Mouse (Mus musculus): Measurements from ENCODE around the gene Usp29. TPM values are rescaled to one million over a fixed set of nuclear protein-coding genes. Genes with fewer than 3 reads are reported as not detected.
"Not testable (repeated sequence)": the region's sequence is repeated elsewhere in the genome, so short reads cannot be mapped to it uniquely, and the experiment has no call there.

Gene Usp29
- polyA plus RNA-seq, 1 experiment from 2014 or later, result 11.3 TPM

GRCm38 (mm10) chr7:6883376-6884147 is 153.2 kb downstream of the Usp29 start:
- Histone ChIP-seq H3K36me3 (no peaks in the 10 kb centered on the region), H3K27ac (no peak overlapping the region), H3K4me1 (no peaks in the 10 kb centered on the region), H3K4me2 (no peak overlapping the region), H3K4me3 (no peak overlapping the region), H3K27me3 (no peaks in the 10 kb centered on the region), H3K9me3 (no peaks in the 10 kb centered on the region), H3K9ac (no peak overlapping the region)
- no peak for ATAC-seq (ENCODE audit: insufficient number of reproducible peaks, insufficient read depth, low FRiP score, low TSS enrichment, low read depth)
- 78% methylated on average over 8 of the region's 8 CpGs for WGBS

GRCm38 (mm10) chr7:6885416-6885815 is 155.0 kb downstream of the Usp29 start:
- Histone ChIP-seq H3K36me3 (no peaks in the 10 kb centered on the region), H3K4me3 (no peak overlapping the region), H3K9ac (no peak overlapping the region), H3K9me3 (no peaks in the 10 kb centered on the region), H3K27me3 (no peaks in the 10 kb centered on the region), H3K27ac (no peak overlapping the region), H3K4me2 (no peak overlapping the region), H3K4me1 (no peaks in the 10 kb centered on the region)
- 74% methylated on average over 7 of the region's 7 CpGs for WGBS
- no peak for ATAC-seq (ENCODE audit: insufficient number of reproducible peaks, insufficient read depth, low FRiP score, low TSS enrichment, low read depth)

GRCm38 (mm10) chr7:6886896-6887295 is 156.5 kb downstream of the Usp29 start:
- no peaks in the 10 kb centered on the region for H3K9me3 ChIP-seq
- no peak overlapping the region for H3K9ac ChIP-seq
- ATAC-seq (ENCODE audit: insufficient number of reproducible peaks, insufficient read depth, low FRiP score, low TSS enrichment, low read depth), result no peak
- 80% methylated on average over 1 of the region's 1 CpGs for WGBS
- H3K4me3 ChIP-seq, result no peak overlapping the region
- no peak overlapping the region for H3K27ac ChIP-seq
- no peaks in the 10 kb centered on the region for H3K36me3 ChIP-seq
- H3K4me2 ChIP-seq, result no peak overlapping the region
- no peaks in the 10 kb centered on the region for H3K4me1 ChIP-seq
- H3K27me3 ChIP-seq, result no peaks in the 10 kb centered on the region

GRCm38 (mm10) chr7:6889871-6890270 is 159.5 kb downstream of the Usp29 start:
- Histone ChIP-seq H3K4me2 (no peak overlapping the region), H3K27ac (no peak overlapping the region), H3K27me3 (no peaks in the 10 kb centered on the region), H3K4me1 (no peaks in the 10 kb centered on the region), H3K36me3 (no peaks in the 10 kb centered on the region), H3K9ac (no peak overlapping the region), H3K9me3 (no peaks in the 10 kb centered on the region), H3K4me3 (no peak overlapping the region)
- WGBS, result 93% methylated on average over 5 of the region's 5 CpGs
- ATAC-seq (ENCODE audit: insufficient number of reproducible peaks, insufficient read depth, low FRiP score, low TSS enrichment, low read depth), result no peak

GRCm38 (mm10) chr7:6891206-6891605 is 160.8 kb downstream of the Usp29 start:
- H3K27ac ChIP-seq, result no peak overlapping the region
- no peaks in the 10 kb centered on the region for H3K9me3 ChIP-seq
- no peaks in the 10 kb centered on the region for H3K4me1 ChIP-seq
- H3K4me2 ChIP-seq, result no peak overlapping the region
- H3K4me3 ChIP-seq, result no peak overlapping the region
- no peak for ATAC-seq (ENCODE audit: insufficient number of reproducible peaks, insufficient read depth, low FRiP score, low TSS enrichment, low read depth)
- no peaks in the 10 kb centered on the region for H3K27me3 ChIP-seq
- H3K36me3 ChIP-seq, result no peaks in the 10 kb centered on the region
- no peak overlapping the region for H3K9ac ChIP-seq
- WGBS, result 68% methylated on average over 3 of the region's 3 CpGs

- not testable (repeated sequence) for H3K4me3 ChIP-seq; H3K9ac ChIP-seq; H3K27ac ChIP-seq; H3K9me3 ChIP-seq; H3K36me3 ChIP-seq; H3K4me2 ChIP-seq; H3K27me3 ChIP-seq; ATAC-seq (ENCODE audit: insufficient number of reproducible peaks, insufficient read depth, low FRiP score, low TSS enrichment, low read depth); H3K4me1 ChIP-seq
- WGBS, result 73% methylated on average over 4 of the region's 4 CpGs
Measured at GRCm38 (mm10) chr7:6897021-6897420, 166.6 kb downstream of the Usp29 start.

- no peaks in the 10 kb centered on the region for H3K27me3 ChIP-seq
- no peaks in the 10 kb centered on the region for H3K9me3 ChIP-seq
- H3K4me1 ChIP-seq, result peaks cover 5% of the 10 kb centered on the region
- no peak overlapping the region for H3K27ac ChIP-seq
- no peak overlapping the region for H3K4me3 ChIP-seq
- WGBS, result 94% methylated on average over 7 of the region's 7 CpGs
- ATAC-seq (ENCODE audit: insufficient number of reproducible peaks, insufficient read depth, low FRiP score, low TSS enrichment, low read depth), result no peak
- no peaks in the 10 kb centered on the region for H3K36me3 ChIP-seq
- no peak overlapping the region for H3K9ac ChIP-seq
- no peak overlapping the region for H3K4me2 ChIP-seq
Measured at GRCm38 (mm10) chr7:6900672-6901071, 170.3 kb downstream of the Usp29 start.

- Histone ChIP-seq H3K4me2 (peak overlapping the region; percentile 16; the same call in 1 of the 2 replicates), H3K27ac (peak overlapping the region; percentile 94), H3K27me3 (no peaks in the 10 kb centered on the region), H3K36me3 (no peaks in the 10 kb centered on the region), H3K9me3 (no peaks in the 10 kb centered on the region), H3K9ac (no peak overlapping the region), H3K4me3 (no peak overlapping the region), H3K4me1 (peaks cover 5% of the 10 kb centered on the region)
- WGBS, result 23% methylated on average over 8 of the region's 8 CpGs
- ATAC-seq (ENCODE audit: insufficient number of reproducible peaks, insufficient read depth, low FRiP score, low TSS enrichment, low read depth), result peak; percentile 84
Measured at GRCm38 (mm10) chr7:6903489-6903888, 173.1 kb downstream of the Usp29 start.

- no peak overlapping the region for H3K4me3 ChIP-seq
- H3K36me3 ChIP-seq, result no peaks in the 10 kb centered on the region
- no peaks in the 10 kb centered on the region for H3K9me3 ChIP-seq
- H3K4me1 ChIP-seq, result peaks cover 41% of the 10 kb centered on the region
- H3K9ac ChIP-seq, result no peak overlapping the region
- ATAC-seq (ENCODE audit: insufficient number of reproducible peaks, insufficient read depth, low FRiP score, low TSS enrichment, low read depth), result no peak
- H3K4me2 ChIP-seq, result no peak overlapping the region
- H3K27ac ChIP-seq, result peak overlapping the region; percentile 83
- no peaks in the 10 kb centered on the region for H3K27me3 ChIP-seq
- 36% methylated on average over 7 of the region's 7 CpGs for WGBS
Measured at GRCm38 (mm10) chr7:6910527-6910926, 180.1 kb downstream of the Usp29 start.

GRCm38 (mm10) chr7:6911731-6912130 is 181.4 kb downstream of the Usp29 start:
- Histone ChIP-seq H3K9me3 (no peaks in the 10 kb centered on the region), H3K27ac (peak overlapping the region; percentile 83), H3K27me3 (no peaks in the 10 kb centered on the region), H3K4me1 (peaks cover 41% of the 10 kb centered on the region), H3K36me3 (no peaks in the 10 kb centered on the region), H3K4me3 (no peak overlapping the region), H3K4me2 (no peak overlapping the region), H3K9ac (no peak overlapping the region)
- 79% methylated on average over 5 of the region's 5 CpGs for WGBS
- no peak for ATAC-seq (ENCODE audit: insufficient number of reproducible peaks, insufficient read depth, low FRiP score, low TSS enrichment, low read depth)

GRCm38 (mm10) chr7:6913439-6914380 is 183.3 kb downstream of the Usp29 start:
- H3K9me3 ChIP-seq, result no peaks in the 10 kb centered on the region
- ATAC-seq (ENCODE audit: insufficient number of reproducible peaks, insufficient read depth, low FRiP score, low TSS enrichment, low read depth), result peak; percentile 57; the same call in 1 of the 2 replicates
- peak overlapping the region; percentile 70 for H3K4me2 ChIP-seq
- peak overlapping the region; percentile 40 for H3K4me3 ChIP-seq
- peak overlapping the region; percentile 92 for H3K27ac ChIP-seq
- H3K4me1 ChIP-seq, result peaks cover 52% of the 10 kb centered on the region
- peak overlapping the region; percentile 65 for H3K9ac ChIP-seq
- WGBS, result 4% methylated on average over 30 of the region's 30 CpGs
- no peaks in the 10 kb centered on the region for H3K36me3 ChIP-seq
- H3K27me3 ChIP-seq, result no peaks in the 10 kb centered on the region
